Mouse (Mus musculus): ENCODE data around the gene Tmod1. TPM values are rescaled to one million over a fixed set of nuclear protein-coding genes. Genes with fewer than 3 reads are reported as not detected.

The Tmod1 gene
- polyA plus RNA-seq, 1 experiment, result 7.2 TPM

GRCm38 (mm10) chr4:46068060-46068459, 29.3 kb downstream of the Tmod1 start:
- Histone ChIP-seq H3K4me1 (peaks cover 8% of the 10 kb centered on the region; the same call in 1 of the 2 replicates), H3K27me3 (replicated peaks) (peaks cover 4% of the 10 kb centered on the region), H3K9me3 (no peaks in the 10 kb centered on the region), H3K36me3 (replicated peaks; ENCODE audit: low read length) (peaks cover 23% of the 10 kb centered on the region), H3K4me3 (replicated peaks) (no peak overlapping the region)
- no peak for TF ChIP-seq FLI1 (IDR thresholded peaks at IDR 0.05; ENCODE audit: low read length)
- TF ChIP-seq GATA1 (IDR thresholded peaks at IDR 0.05; ENCODE audit: borderline replicate concordance, low read length), result no peak

- H3K4me1 ChIP-seq, result peaks cover 8% of the 10 kb centered on the region; the same call in 1 of the 2 replicates
- H3K36me3 ChIP-seq (replicated peaks; ENCODE audit: low read length), result peaks cover 18% of the 10 kb centered on the region
- peaks cover 4% of the 10 kb centered on the region for H3K27me3 ChIP-seq (replicated peaks)
- H3K9me3 ChIP-seq, result no peaks in the 10 kb centered on the region
- no peak for TF ChIP-seq FLI1 (IDR thresholded peaks at IDR 0.05; ENCODE audit: low read length)
- no peak for TF ChIP-seq GATA1 (IDR thresholded peaks at IDR 0.05; ENCODE audit: borderline replicate concordance, low read length)
- no peak overlapping the region for H3K4me3 ChIP-seq (replicated peaks)
Measured at GRCm38 (mm10) chr4:46068573-46068972, 29.8 kb downstream of the Tmod1 start.

GRCm38 (mm10) chr4:46069851-46070482, 31.2 kb downstream of the Tmod1 start:
- H3K27me3 ChIP-seq (replicated peaks), result peaks cover 2% of the 10 kb centered on the region
- no peaks in the 10 kb centered on the region for H3K9me3 ChIP-seq
- peaks cover 11% of the 10 kb centered on the region for H3K36me3 ChIP-seq (replicated peaks; ENCODE audit: low read length)
- TF ChIP-seq FLI1 (IDR thresholded peaks at IDR 0.05; ENCODE audit: low read length), result no peak
- no peak for TF ChIP-seq GATA1 (IDR thresholded peaks at IDR 0.05; ENCODE audit: borderline replicate concordance, low read length)
- H3K4me1 ChIP-seq, result peaks cover 8% of the 10 kb centered on the region; the same call in 1 of the 2 replicates
- H3K4me3 ChIP-seq (replicated peaks), result no peak overlapping the region

- H3K27me3 ChIP-seq (replicated peaks), result peaks cover 2% of the 10 kb centered on the region
- H3K9me3 ChIP-seq, result no peaks in the 10 kb centered on the region
- peaks cover 11% of the 10 kb centered on the region for H3K4me1 ChIP-seq
- H3K4me3 ChIP-seq (replicated peaks), result no peak overlapping the region
- no peak for TF ChIP-seq FLI1 (IDR thresholded peaks at IDR 0.05; ENCODE audit: low read length)
- no peak for TF ChIP-seq GATA1 (IDR thresholded peaks at IDR 0.05; ENCODE audit: borderline replicate concordance, low read length)
- peaks cover 7% of the 10 kb centered on the region for H3K36me3 ChIP-seq (replicated peaks; ENCODE audit: low read length)
Measured at GRCm38 (mm10) chr4:46072631-46073030, 33.9 kb downstream of the Tmod1 start.

- Histone ChIP-seq H3K27me3 (replicated peaks) (no peaks in the 10 kb centered on the region), H3K36me3 (replicated peaks; ENCODE audit: low read length) (peaks cover 8% of the 10 kb centered on the region), H3K4me3 (replicated peaks) (no peak overlapping the region), H3K9me3 (no peaks in the 10 kb centered on the region), H3K4me1 (peaks cover 11% of the 10 kb centered on the region)
- no peak for TF ChIP-seq GATA1 (IDR thresholded peaks at IDR 0.05; ENCODE audit: borderline replicate concordance, low read length)
- no peak for TF ChIP-seq FLI1 (IDR thresholded peaks at IDR 0.05; ENCODE audit: low read length)
Measured at GRCm38 (mm10) chr4:46073736-46074135, 35.0 kb downstream of the Tmod1 start.

- peaks cover 7% of the 10 kb centered on the region for H3K4me1 ChIP-seq
- H3K4me3 ChIP-seq (replicated peaks), result no peak overlapping the region
- TF ChIP-seq GATA1 (IDR thresholded peaks at IDR 0.05; ENCODE audit: borderline replicate concordance, low read length), result no peak
- no peak for TF ChIP-seq FLI1 (IDR thresholded peaks at IDR 0.05; ENCODE audit: low read length)
- peaks cover 15% of the 10 kb centered on the region for H3K36me3 ChIP-seq (replicated peaks; ENCODE audit: low read length)
- H3K27me3 ChIP-seq (replicated peaks), result no peaks in the 10 kb centered on the region
- no peaks in the 10 kb centered on the region for H3K9me3 ChIP-seq
Measured at GRCm38 (mm10) chr4:46075664-46076063, 36.9 kb downstream of the Tmod1 start.

- H3K4me3 ChIP-seq (replicated peaks), result no peak overlapping the region
- H3K9me3 ChIP-seq, result no peaks in the 10 kb centered on the region
- no peaks in the 10 kb centered on the region for H3K27me3 ChIP-seq (replicated peaks)
- no peak for TF ChIP-seq FLI1 (IDR thresholded peaks at IDR 0.05; ENCODE audit: low read length)
- TF ChIP-seq GATA1 (IDR thresholded peaks at IDR 0.05; ENCODE audit: borderline replicate concordance, low read length), result no peak
- peaks cover 12% of the 10 kb centered on the region for H3K36me3 ChIP-seq (replicated peaks; ENCODE audit: low read length)
- H3K4me1 ChIP-seq, result peaks cover 7% of the 10 kb centered on the region
Measured at GRCm38 (mm10) chr4:46076892-46077291, 38.2 kb downstream of the Tmod1 start.

- Histone ChIP-seq H3K9me3 (no peaks in the 10 kb centered on the region), H3K4me1 (peaks cover 7% of the 10 kb centered on the region), H3K36me3 (replicated peaks; ENCODE audit: low read length) (peaks cover 33% of the 10 kb centered on the region), H3K27me3 (replicated peaks) (no peaks in the 10 kb centered on the region), H3K4me3 (replicated peaks) (no peak overlapping the region)
- no peak for TF ChIP-seq FLI1 (IDR thresholded peaks at IDR 0.05; ENCODE audit: low read length)
- TF ChIP-seq GATA1 (IDR thresholded peaks at IDR 0.05; ENCODE audit: borderline replicate concordance, low read length), result no peak
Measured at GRCm38 (mm10) chr4:46080261-46080660, 41.5 kb downstream of the Tmod1 start.

GRCm38 (mm10) chr4:46082555-46082954, 43.8 kb downstream of the Tmod1 start:
- H3K4me3 ChIP-seq (replicated peaks), result no peak overlapping the region

GRCm38 (mm10) chr4:46084416-46085172, 45.9 kb downstream of the Tmod1 start:
- H3K9me3 ChIP-seq, result no peaks in the 10 kb centered on the region
- peaks cover 40% of the 10 kb centered on the region for H3K36me3 ChIP-seq (replicated peaks; ENCODE audit: low read length)
- TF ChIP-seq GATA1 (IDR thresholded peaks at IDR 0.05; ENCODE audit: borderline replicate concordance, low read length) (no peak), FLI1 (IDR thresholded peaks at IDR 0.05; ENCODE audit: low read length) (no peak)
- no peak overlapping the region for H3K4me3 ChIP-seq (replicated peaks)
- no peaks in the 10 kb centered on the region for H3K27me3 ChIP-seq (replicated peaks)
- peaks cover 25% of the 10 kb centered on the region for H3K4me1 ChIP-seq

More at GRCm38 (mm10) chr4:46082555-46082954, 43.8 kb downstream of the Tmod1 start:
- Histone ChIP-seq H3K27me3 (replicated peaks) (no peaks in the 10 kb centered on the region), H3K4me1 (peaks cover 19% of the 10 kb centered on the region), H3K9me3 (no peaks in the 10 kb centered on the region), H3K36me3 (replicated peaks; ENCODE audit: low read length) (peaks cover 43% of the 10 kb centered on the region)
- no peak for TF ChIP-seq FLI1 (IDR thresholded peaks at IDR 0.05; ENCODE audit: low read length)
- TF ChIP-seq GATA1 (IDR thresholded peaks at IDR 0.05; ENCODE audit: borderline replicate concordance, low read length), result no peak
